Mouse (Mus musculus) G1E (cell line): ENCODE data around the gene Amfr.

Experiments
- CTCF ChIP-seq: IDR thresholded peaks from 2 replicates; pipeline ENCODE4 v1.5.1; 2012; ENCODE audit warnings: low read depth, low read length, inconsistent platforms, mixed read lengths
- TAL1 ChIP-seq: conservative IDR thresholded peaks from 2 replicates; pipeline ENCODE4 v1.6.1; 2012; ENCODE audit warnings: low read depth, low read length, inconsistent platforms, mixed read lengths

- TF ChIP-seq CTCF, result no peak
- TF ChIP-seq TAL1, result no peak
Measured at GRCm38 (mm10) chr8:93950133-93950532, 62.5 kb downstream of the Amfr start.
